Mouse (Mus musculus): ENCODE results near the gene Fam192a.

DNA sequence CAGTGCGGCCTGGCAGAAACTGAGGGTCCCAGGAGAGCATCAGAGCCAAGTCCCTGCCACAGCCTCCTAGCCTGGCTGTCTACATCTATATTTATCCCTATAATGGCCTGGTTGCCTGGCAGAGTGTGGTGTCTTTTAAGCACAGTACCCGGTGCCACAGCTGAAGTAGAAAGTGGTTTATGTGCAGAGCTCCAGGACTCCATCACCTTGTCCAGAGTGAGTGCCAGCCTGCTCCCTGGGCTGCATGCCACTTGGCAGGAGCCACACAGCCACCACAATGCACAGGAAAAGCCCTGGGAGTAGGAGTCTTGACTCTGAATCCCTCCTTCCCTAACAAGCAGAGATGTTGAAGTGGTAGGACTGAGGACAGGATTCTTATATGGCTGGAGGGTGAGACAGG, 64.3 kb downstream of the Fam192a start:
- no peak for TF ChIP-seq CTCF (IDR thresholded peaks at IDR 0.05; ENCODE audit: low read depth, low read length)
- TF ChIP-seq GATA1 (IDR thresholded peaks at IDR 0.05; ENCODE audit: borderline replicate concordance, low read length) = no peak
- TF ChIP-seq POLR2AphosphoS5 (IDR thresholded peaks at IDR 0.05; ENCODE audit: insufficient replicate concordance, low read depth, low read length) = no peak
- no peak for TF ChIP-seq TAL1 (conservative IDR thresholded peaks at IDR 0.05; ENCODE audit: low read depth, low read length)

Data from G1E (cell line).